ENCODE assay signal across 8 mouse cellular contexts in the genomic region with DNA sequence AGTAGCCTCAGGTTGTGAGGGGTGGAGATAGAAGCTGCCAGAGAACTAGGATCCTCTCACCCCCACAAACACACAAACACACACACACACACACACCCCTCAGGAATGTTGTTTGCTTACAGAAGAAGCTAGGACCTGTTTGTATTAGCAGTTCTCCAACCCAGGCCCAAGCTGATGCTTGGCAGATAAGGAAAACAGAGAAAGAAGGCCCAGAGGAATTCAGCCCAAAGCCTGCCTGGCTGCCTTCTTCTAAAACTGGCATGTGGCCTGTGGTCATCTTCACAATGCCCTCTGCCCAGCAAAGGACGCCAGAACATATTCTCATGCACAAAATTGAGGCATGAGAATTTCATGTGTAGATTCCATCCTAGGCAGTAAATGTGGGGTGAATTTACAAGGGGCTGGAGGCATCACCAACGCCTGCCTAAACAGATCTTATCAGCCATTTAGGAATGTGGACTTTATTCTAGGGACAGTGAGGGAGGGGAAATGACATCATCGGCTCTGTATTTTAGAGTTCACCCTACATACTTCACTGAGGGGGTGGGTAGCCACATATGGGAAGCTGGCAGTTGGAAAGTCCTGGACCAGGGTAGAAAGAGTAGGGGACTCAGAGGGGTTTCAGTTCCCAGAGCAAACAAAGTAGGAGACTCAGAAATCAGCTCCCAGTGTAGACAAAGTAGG. TPM values are rescaled to one million over a fixed set of nuclear protein-coding genes. Genes with fewer than 3 reads are reported as not detected.
DNase-seq lines count a peak whose midpoint lies in the region; ATAC-seq and TF ChIP-seq lines count a peak whose summit lies in the region.

No protein-coding gene starts in this region.

- 67% methylated on average over 3 of the region's 3 CpGs for whole genome bisulfite sequencing in midbrain, postnatal 0 days
- WGBS in midbrain, embryonic 14.5 days: 84% methylated on average over 3 of the region's 3 CpGs
- WGBS in intestine, postnatal 0 days: 16% methylated on average over 3 of the region's 3 CpGs
- WGBS in small intestine, adult 2 months: 11% methylated on average over 3 of the region's 3 CpGs

- TF ChIP-seq POLR2A in small intestine, adult 2 months (IDR thresholded peaks at IDR 0.05; ENCODE audit: low read depth, low read length): no peak

- no peaks in the 10 kb centered on the region for H3K9me3 ChIP-seq in midbrain, postnatal 0 days (ENCODE audit: low read length)
- no peaks in the 10 kb centered on the region for H3K9me3 ChIP-seq in midbrain, embryonic 14.5 days (ENCODE audit: control insufficient read depth, low read length)
- H3K9me3 ChIP-seq in intestine, postnatal 0 days (ENCODE audit: control insufficient read depth): no peaks in the 10 kb centered on the region

- no peaks in the 10 kb centered on the region for H3K36me3 ChIP-seq in midbrain, postnatal 0 days (ENCODE audit: insufficient read depth, low read length)
- no peaks in the 10 kb centered on the region for H3K36me3 ChIP-seq in midbrain, embryonic 14.5 days (ENCODE audit: control insufficient read depth, insufficient read depth, low read length)
- H3K36me3 ChIP-seq in intestine, postnatal 0 days (ENCODE audit: control insufficient read depth, insufficient read depth): peaks cover 4% of the 10 kb centered on the region; the same call in 1 of the 2 replicates
- H3K36me3 ChIP-seq in small intestine, adult 2 months (ENCODE audit: control insufficient read depth, insufficient read depth, low read length): peaks cover 7% of the 10 kb centered on the region

- H3K4me1 ChIP-seq in midbrain, postnatal 0 days (ENCODE audit: insufficient read depth, low read length): 0 out of 2 replicates have a peak, but pooled peaks cover 6% of the 10 kb centered on the region
- H3K4me1 ChIP-seq in midbrain, embryonic 14.5 days (ENCODE audit: control insufficient read depth, insufficient read depth, low read length): peaks cover 3% of the 10 kb centered on the region; the same call in 1 of the 2 replicates
- H3K4me1 ChIP-seq in intestine, postnatal 0 days (replicated peaks; ENCODE audit: control insufficient read depth, insufficient read depth, low read length): peaks cover 56% of the 10 kb centered on the region
- peaks cover 85% of the 10 kb centered on the region for H3K4me1 ChIP-seq in small intestine, adult 2 months (ENCODE audit: control insufficient read depth, insufficient read depth, insufficient read length, low read length)

- peak; percentile 92 for DNase-seq in heart, adult 11 months
- no peak for DNase-seq in heart, postnatal 4 days
- DNase-seq in midbrain, postnatal 0 days (ENCODE audit: low spot score): no peak
- DNase-seq in midbrain, embryonic 14.5 days: no peak
- DNase-seq in gastrocnemius, postnatal 10 days: no peak
- DNase-seq in layer of hippocampus, adult 9-11 months: no peak

- ATAC-seq in midbrain, postnatal 0 days (ENCODE audit: low FRiP score): no peak
- ATAC-seq in midbrain, embryonic 14.5 days (ENCODE audit: low FRiP score, low TSS enrichment): no peak
- ATAC-seq in intestine, postnatal 0 days: no peak

- no peak overlapping the region for H3K4me2 ChIP-seq in midbrain, postnatal 0 days (ENCODE audit: low read depth, low read length, poor library complexity, severe bottlenecking)
- no peak overlapping the region for H3K4me2 ChIP-seq in midbrain, embryonic 14.5 days (ENCODE audit: low read length)
- no peak overlapping the region; the same call in 1 of the 2 replicates for H3K4me2 ChIP-seq in intestine, postnatal 0 days (replicated peaks; ENCODE audit: low read depth)

- no peak overlapping the region for H3K9ac ChIP-seq in midbrain, postnatal 0 days (replicated peaks; ENCODE audit: low read length, poor library complexity, severe bottlenecking)
- H3K9ac ChIP-seq in midbrain, embryonic 14.5 days (replicated peaks; ENCODE audit: low read length): no peak overlapping the region
- no peak overlapping the region for H3K9ac ChIP-seq in intestine, postnatal 0 days (ENCODE audit: low read depth, low read length)

- peak overlapping the region; percentile 2; the same call in 1 of the 2 replicates for H3K27ac ChIP-seq in midbrain, postnatal 0 days (ENCODE audit: low read depth, low read length)
- no peak overlapping the region for H3K27ac ChIP-seq in midbrain, embryonic 14.5 days (replicated peaks; ENCODE audit: low read depth, low read length)
- peak overlapping the region; percentile 76 for H3K27ac ChIP-seq in intestine, postnatal 0 days (ENCODE audit: low read depth, low read length)
- H3K27ac ChIP-seq in small intestine, adult 2 months (ENCODE audit: insufficient read depth, low read depth, low read length): peak overlapping the region; percentile 98

- TF ChIP-seq CTCF in midbrain, postnatal 0 days (IDR thresholded peaks at IDR 0.05): no peak
- no peak for TF ChIP-seq CTCF in intestine, postnatal 0 days (IDR thresholded peaks at IDR 0.05; ENCODE audit: low read depth)
- no peak for TF ChIP-seq CTCF in small intestine, adult 2 months (IDR thresholded peaks at IDR 0.05; ENCODE audit: extremely low read depth, insufficient read length, insufficient replicate concordance, low read depth, low read length)

- H3K27me3 ChIP-seq in midbrain, postnatal 0 days (ENCODE audit: insufficient read depth, low read length): no peaks in the 10 kb centered on the region
- H3K27me3 ChIP-seq in midbrain, embryonic 14.5 days (ENCODE audit: control insufficient read depth, insufficient read depth, low read length): no peaks in the 10 kb centered on the region
- no peaks in the 10 kb centered on the region for H3K27me3 ChIP-seq in intestine, postnatal 0 days (replicated peaks; ENCODE audit: control insufficient read depth, insufficient read depth, low read length)
- no peaks in the 10 kb centered on the region for H3K27me3 ChIP-seq in small intestine, adult 2 months (ENCODE audit: control insufficient read depth, insufficient read depth, low read length)

- no peak overlapping the region for H3K4me3 ChIP-seq in midbrain, postnatal 0 days (ENCODE audit: low read depth, low read length)
- no peak overlapping the region for H3K4me3 ChIP-seq in midbrain, embryonic 14.5 days (replicated peaks; ENCODE audit: low read depth, low read length)
- no peak overlapping the region for H3K4me3 ChIP-seq in intestine, postnatal 0 days (ENCODE audit: low read depth, low read length)
- no peak overlapping the region for H3K4me3 ChIP-seq in small intestine, adult 2 months (ENCODE audit: low read depth, low read length)

RNA-seq across cellular contexts. Expression of gene Myh9, which starts 21.4 kb away (rescaled TPM):
- 100 to 1,000 TPM; 219 to 228 TPM for total RNA-seq in heart, postnatal 4 days (2021)
- total RNA-seq in midbrain, postnatal 0 days (2014; rRNA removed): 26.9 and 30.8 TPM in 2 replicates
- polyA plus RNA-seq in midbrain, postnatal 0 days (2015; fragmentation: Nextera tagmentation; extraction: Ambion mirVana): 6.4 and 8.2 TPM in 2 replicates
- 7.3 and 14.8 TPM in 2 replicates for polyA plus RNA-seq in midbrain, embryonic 14.5 days (2014; fragmentation: Nextera tagmentation; extraction: Ambion mirVana)
- 25.7 and 27.7 TPM in 2 replicates for polyA plus RNA-seq in intestine, postnatal 0 days (2015; fragmentation: Nextera tagmentation; extraction: Ambion mirVana)
- 44.8 and 89.4 TPM in 2 replicates for polyA plus RNA-seq in small intestine, adult 2 months (2012; rRNA removed)
- 100 to 1,000 TPM; 117 to 155 TPM for total RNA-seq in gastrocnemius, postnatal 10 days (2021)
